Mouse (Mus musculus): ENCODE measurements around the gene Vwa8. TPM values are rescaled to one million over a fixed set of nuclear protein-coding genes. Genes with fewer than 3 reads are reported as not detected.
A peak's percentile ranks its signal among the peaks of the same experiment; 100 is the strongest.

Gene Vwa8
- 10.5 and 11.7 TPM in 2 replicates for polyA plus RNA-seq (2015; fragmentation: Nextera tagmentation; extraction: Ambion mirVana)

- Histone ChIP-seq H3K27me3 (ENCODE audit: control insufficient read depth, insufficient read depth, low read length) (no peaks in the 10 kb centered on the region), H3K9ac (ENCODE audit: low read length) (peak within 1 kb of the TSS; percentile 90), H3K36me3 (ENCODE audit: control insufficient read depth, insufficient read depth, low read length) (no peaks in the 10 kb centered on the region), H3K4me2 (replicated peaks; ENCODE audit: low read depth) (peak within 1 kb of the TSS; percentile 80), H3K4me1 (replicated peaks; ENCODE audit: control insufficient read depth, insufficient read depth) (0 out of 2 replicates have a peak, but pooled peaks cover 3% of the 10 kb centered on the region), H3K27ac (replicated peaks) (peak within 1 kb of the TSS; percentile 91), H3K9me3 (ENCODE audit: control insufficient read depth, low read length) (no peaks in the 10 kb centered on the region), H3K4me3 (ENCODE audit: low read depth, low read length) (peak within 1 kb of the TSS; percentile 88)
- ATAC-seq (ENCODE audit: low FRiP score, low TSS enrichment) (peak; percentile 96), DNase-seq (ENCODE audit: low spot score) (peak; percentile 89)
- 2% methylated on average over 59 of the region's 61 CpGs for WGBS
- TF ChIP-seq EP300 (optimal IDR thresholded peaks at IDR 0.05) (no peak), CTCF (IDR thresholded peaks at IDR 0.05; ENCODE audit: low read depth) (peak; percentile 60)
Observed at GRCm38 (mm10) chr14:78848941-78849911, at the start of gene Vwa8. Vwa8 (plus strand) TSS chr14:78849052.

- Histone ChIP-seq H3K4me3 (ENCODE audit: low read depth, low read length) (no peak overlapping the region), H3K27me3 (ENCODE audit: control insufficient read depth, insufficient read depth, low read length) (no peaks in the 10 kb centered on the region), H3K4me1 (replicated peaks; ENCODE audit: control insufficient read depth, insufficient read depth) (no peaks in the 10 kb centered on the region), H3K9me3 (ENCODE audit: control insufficient read depth, low read length) (no peaks in the 10 kb centered on the region), H3K27ac (replicated peaks) (no peak overlapping the region), H3K4me2 (replicated peaks; ENCODE audit: low read depth) (no peak overlapping the region), H3K36me3 (ENCODE audit: control insufficient read depth, insufficient read depth, low read length) (no peaks in the 10 kb centered on the region), H3K9ac (ENCODE audit: low read length) (no peak overlapping the region)
- TF ChIP-seq EP300 (optimal IDR thresholded peaks at IDR 0.05) (no peak), CTCF (IDR thresholded peaks at IDR 0.05; ENCODE audit: low read depth) (no peak)
- DNase-seq (ENCODE audit: low spot score) (no peak), ATAC-seq (ENCODE audit: low FRiP score, low TSS enrichment) (no peak)
- 86% methylated on average over 2 of the region's 2 CpGs for WGBS
Observed at GRCm38 (mm10) chr14:78802378-78802777, 46.5 kb upstream of the Vwa8 start.

- H3K4me3 ChIP-seq (ENCODE audit: low read depth, low read length), result no peak overlapping the region
- TF ChIP-seq EP300 (optimal IDR thresholded peaks at IDR 0.05) (no peak), CTCF (IDR thresholded peaks at IDR 0.05; ENCODE audit: low read depth) (no peak)
- DNase-seq (ENCODE audit: low spot score), result no peak
- no peaks in the 10 kb centered on the region for H3K9me3 ChIP-seq (ENCODE audit: control insufficient read depth, low read length)
- WGBS, result 85% methylated on average over 6 of the region's 6 CpGs
- H3K9ac ChIP-seq (ENCODE audit: low read length), result no peak overlapping the region
- no peaks in the 10 kb centered on the region for H3K27me3 ChIP-seq (ENCODE audit: control insufficient read depth, insufficient read depth, low read length)
- H3K36me3 ChIP-seq (ENCODE audit: control insufficient read depth, insufficient read depth, low read length), result no peaks in the 10 kb centered on the region
- H3K27ac ChIP-seq (replicated peaks), result no peak overlapping the region
- no peaks in the 10 kb centered on the region for H3K4me1 ChIP-seq (replicated peaks; ENCODE audit: control insufficient read depth, insufficient read depth)
- H3K4me2 ChIP-seq (replicated peaks; ENCODE audit: low read depth), result no peak overlapping the region
- ATAC-seq (ENCODE audit: low FRiP score, low TSS enrichment), result no peak
Observed at GRCm38 (mm10) chr14:78803924-78804323, 44.9 kb upstream of the Vwa8 start.

- Histone ChIP-seq H3K4me1 (replicated peaks; ENCODE audit: control insufficient read depth, insufficient read depth) (no peaks in the 10 kb centered on the region), H3K9ac (ENCODE audit: low read length) (no peak overlapping the region), H3K27ac (replicated peaks) (no peak overlapping the region), H3K27me3 (ENCODE audit: control insufficient read depth, insufficient read depth, low read length) (no peaks in the 10 kb centered on the region), H3K4me2 (replicated peaks; ENCODE audit: low read depth) (no peak overlapping the region), H3K9me3 (ENCODE audit: control insufficient read depth, low read length) (no peaks in the 10 kb centered on the region), H3K4me3 (ENCODE audit: low read depth, low read length) (no peak overlapping the region), H3K36me3 (ENCODE audit: control insufficient read depth, insufficient read depth, low read length) (no peaks in the 10 kb centered on the region)
- 67% methylated on average over 2 of the region's 2 CpGs for WGBS
- TF ChIP-seq CTCF (IDR thresholded peaks at IDR 0.05; ENCODE audit: low read depth) (no peak), EP300 (optimal IDR thresholded peaks at IDR 0.05) (no peak)
- DNase-seq (ENCODE audit: low spot score) (no peak), ATAC-seq (ENCODE audit: low FRiP score, low TSS enrichment) (no peak)
Observed at GRCm38 (mm10) chr14:78812896-78813295, 36.0 kb upstream of the Vwa8 start.

- H3K36me3 ChIP-seq (ENCODE audit: control insufficient read depth, insufficient read depth, low read length), result no peaks in the 10 kb centered on the region
- WGBS, result 0% methylated on average over 3 of the region's 3 CpGs
- no peak overlapping the region for H3K4me2 ChIP-seq (replicated peaks; ENCODE audit: low read depth)
- H3K9ac ChIP-seq (ENCODE audit: low read length), result no peak overlapping the region
- no peaks in the 10 kb centered on the region for H3K4me1 ChIP-seq (replicated peaks; ENCODE audit: control insufficient read depth, insufficient read depth)
- ATAC-seq (ENCODE audit: low FRiP score, low TSS enrichment) (no peak), DNase-seq (ENCODE audit: low spot score) (no peak)
- no peaks in the 10 kb centered on the region for H3K9me3 ChIP-seq (ENCODE audit: control insufficient read depth, low read length)
- H3K4me3 ChIP-seq (ENCODE audit: low read depth, low read length), result no peak overlapping the region
- no peak overlapping the region for H3K27ac ChIP-seq (replicated peaks)
- no peaks in the 10 kb centered on the region for H3K27me3 ChIP-seq (ENCODE audit: control insufficient read depth, insufficient read depth, low read length)
- TF ChIP-seq CTCF (IDR thresholded peaks at IDR 0.05; ENCODE audit: low read depth), result no peak
- TF ChIP-seq EP300 (optimal IDR thresholded peaks at IDR 0.05), result no peak
Observed at GRCm38 (mm10) chr14:78816411-78816810, 32.4 kb upstream of the Vwa8 start.

- Histone ChIP-seq H3K9ac (ENCODE audit: low read length) (no peak overlapping the region), H3K27me3 (ENCODE audit: control insufficient read depth, insufficient read depth, low read length) (no peaks in the 10 kb centered on the region), H3K4me2 (replicated peaks; ENCODE audit: low read depth) (no peak overlapping the region), H3K9me3 (ENCODE audit: control insufficient read depth, low read length) (no peaks in the 10 kb centered on the region), H3K36me3 (ENCODE audit: control insufficient read depth, insufficient read depth, low read length) (no peaks in the 10 kb centered on the region), H3K4me1 (replicated peaks; ENCODE audit: control insufficient read depth, insufficient read depth) (no peaks in the 10 kb centered on the region), H3K4me3 (ENCODE audit: low read depth, low read length) (no peak overlapping the region), H3K27ac (replicated peaks) (no peak overlapping the region)
- WGBS, result 82% methylated on average over 3 of the region's 3 CpGs
- DNase-seq (ENCODE audit: low spot score) (no peak), ATAC-seq (ENCODE audit: low FRiP score, low TSS enrichment) (no peak)
- TF ChIP-seq CTCF (IDR thresholded peaks at IDR 0.05; ENCODE audit: low read depth), result no peak
- TF ChIP-seq EP300 (optimal IDR thresholded peaks at IDR 0.05), result no peak
Observed at GRCm38 (mm10) chr14:78817651-78818050, 31.2 kb upstream of the Vwa8 start.

All from stomach, postnatal 0 days (tissue).